Mouse (Mus musculus) ES-Bruce4 (cell line): ENCODE results near the gene Notch4.

Source experiments
- CTCF ChIP-seq: IDR thresholded peaks from one replicate; pipeline ENCODE4 v1.8.1; 2011; ENCODE audit warnings: low read depth, low read length
- EP300 ChIP-seq: IDR thresholded peaks from 2 replicates; pipeline ENCODE4 v1.6.1; 2011; ENCODE audit warnings: low read depth, low read length; ENCODE audit not compliant: insufficient read depth
- POLR2A ChIP-seq: IDR thresholded peaks from one replicate; pipeline ENCODE4 v1.8.1; 2011; ENCODE audit warnings: low read length; ENCODE audit not compliant: insufficient read depth

- no peak for TF ChIP-seq CTCF
- no peak for TF ChIP-seq POLR2A
- TF ChIP-seq EP300: no peak
Measured at GRCm38 (mm10) chr17:34564796-34565195, 728 bp downstream of the Notch4 start.
